Mouse (Mus musculus) erythroblast, embryonic 14.5 days (primary cell): ENCODE measurements around the gene Adgrl3.

Experiments used
- GATA1 ChIP-seq: IDR thresholded peaks from 2 replicates; pipeline ENCODE4 v1.6.1; 2012; ENCODE audit warnings: low read length, inconsistent platforms, mixed read lengths
- TAL1 ChIP-seq: IDR thresholded peaks from 3 replicates; pipeline ENCODE4 v1.6.1; 2012; ENCODE audit warnings: low read length, inconsistent platforms, mixed read lengths

- no peak for TF ChIP-seq GATA1
- TF ChIP-seq TAL1: no peak
These were observed 791.0 kb downstream of the Adgrl3 start for GRCm38 (mm10) chr5:81810966-81811365.
